Mouse (Mus musculus): ENCODE measurements around the gene Chrm2. TPM values are rescaled to one million over a fixed set of nuclear protein-coding genes. Genes with fewer than 3 reads are reported as not detected.

The Chrm2 gene
- 1.8 and 3.0 TPM in 2 replicates for polyA plus RNA-seq (2015; fragmentation: Nextera tagmentation; extraction: Ambion mirVana)

GRCm38 (mm10) chr6:36387612-36388400 is at the start of gene Chrm2:
TSS of gene Chrm2 (plus strand) at chr6:36388084.

MicroRNAs within 50 kb of the gene (microRNA counts, 519-probe panel; counts per million panel counts)
- 88.3 counts per million for microRNA mmu-miR-490
